Mouse (Mus musculus) ES-E14 (cell line): ENCODE data around the gene Snai3.

Experiments used
- CHD2 ChIP-seq: IDR thresholded peaks from 2 replicates; pipeline ENCODE4 v1.6.1; 2014; ENCODE audit warnings: mild to moderate bottlenecking, low read depth, low read length, inconsistent platforms
- MAFK ChIP-seq: IDR thresholded peaks from 2 replicates; pipeline ENCODE4 v1.6.1; 2014; ENCODE audit warnings: mild to moderate bottlenecking, low read depth, low read length, inconsistent platforms; ENCODE audit not compliant: insufficient read depth
- ZNF384 ChIP-seq: IDR thresholded peaks from 2 replicates; pipeline ENCODE4 v1.6.1; 2012; ENCODE audit warnings: low read depth, low read length, inconsistent platforms

- TF ChIP-seq CHD2 (no peak), ZNF384 (no peak), MAFK (no peak)
Measured at GRCm38 (mm10) chr8:122469965-122470364, 9.4 kb upstream of the Snai3 start.
